Mouse (Mus musculus): ENCODE results near the gene Zfp366. TPM values are rescaled to one million over a fixed set of nuclear protein-coding genes. Genes with fewer than 3 reads are reported as not detected.

The Zfp366 gene
- total RNA-seq, 4 experiments from 2014 or later: 3.6 to 6.7 (median 5.0) TPM

DNA sequence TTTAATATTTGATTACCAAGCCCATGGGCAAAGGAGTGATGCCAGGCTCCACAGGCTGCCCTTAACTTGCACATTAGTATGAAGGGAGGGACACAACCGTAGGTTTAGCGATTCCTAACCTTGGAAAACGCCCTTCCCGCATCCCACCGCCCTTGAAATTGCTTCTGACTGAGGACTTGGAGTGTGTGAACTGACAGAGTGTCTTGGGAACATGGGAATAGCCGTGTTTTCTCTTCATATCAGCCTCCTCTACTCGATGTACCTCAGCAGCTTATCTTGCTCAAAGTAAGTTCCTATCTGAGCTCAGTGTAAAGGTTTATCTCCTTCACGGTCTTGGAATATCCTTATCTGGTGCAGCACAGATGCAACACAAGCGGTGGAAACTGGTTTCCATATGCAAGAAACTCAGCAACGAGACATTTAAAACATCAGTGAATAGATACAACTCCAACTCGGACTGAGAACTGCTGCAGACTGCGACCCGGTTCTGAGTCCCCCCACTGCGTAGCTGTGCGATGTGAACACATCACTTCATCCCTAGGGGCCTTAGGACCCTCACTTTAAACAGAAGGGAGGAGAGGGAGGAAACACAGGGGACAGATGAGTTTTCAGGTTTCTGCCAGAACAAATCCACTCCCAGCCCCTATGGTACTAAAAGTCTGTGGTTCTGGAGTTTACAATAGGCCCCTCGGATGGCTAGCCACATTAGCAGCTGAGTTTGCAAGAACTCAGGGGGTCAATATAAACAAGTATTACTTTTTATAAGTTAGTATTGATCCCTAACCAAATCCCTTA is 43.0 kb downstream of the Zfp366 start:
- no peak for DNase-seq

GRCm38 (mm10) chr13:99228821-99229570 is 44.4 kb downstream of the Zfp366 start:
- no peak for DNase-seq

- no peak for DNase-seq
These were observed 45.2 kb downstream of the Zfp366 start for GRCm38 (mm10) chr13:99229641-99230494.

DNA sequence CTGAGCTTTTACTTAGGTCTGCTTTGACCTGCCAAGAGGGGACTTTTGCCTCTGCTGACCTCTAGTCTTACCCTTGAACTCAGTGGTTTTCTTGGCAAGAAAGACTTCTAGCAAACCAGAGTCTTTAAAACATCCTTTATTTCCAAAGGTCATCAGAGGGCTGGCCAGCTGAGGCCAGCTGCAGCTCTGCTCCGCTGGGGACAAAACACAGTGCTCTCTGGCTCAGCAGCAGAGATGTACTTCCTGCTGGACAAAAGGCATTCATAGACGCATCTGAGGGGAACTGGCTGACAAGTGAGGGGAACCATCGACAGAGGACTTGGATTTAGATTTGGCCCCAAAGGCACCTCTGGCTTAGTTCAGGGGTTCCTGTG is 45.9 kb downstream of the Zfp366 start:
- no peak for DNase-seq

GRCm38 (mm10) chr13:99233333-99233732 is 48.7 kb downstream of the Zfp366 start:
- no peak for DNase-seq

- no peak for DNase-seq
These were observed 49.3 kb downstream of the Zfp366 start for GRCm38 (mm10) chr13:99233956-99234355.

DNA sequence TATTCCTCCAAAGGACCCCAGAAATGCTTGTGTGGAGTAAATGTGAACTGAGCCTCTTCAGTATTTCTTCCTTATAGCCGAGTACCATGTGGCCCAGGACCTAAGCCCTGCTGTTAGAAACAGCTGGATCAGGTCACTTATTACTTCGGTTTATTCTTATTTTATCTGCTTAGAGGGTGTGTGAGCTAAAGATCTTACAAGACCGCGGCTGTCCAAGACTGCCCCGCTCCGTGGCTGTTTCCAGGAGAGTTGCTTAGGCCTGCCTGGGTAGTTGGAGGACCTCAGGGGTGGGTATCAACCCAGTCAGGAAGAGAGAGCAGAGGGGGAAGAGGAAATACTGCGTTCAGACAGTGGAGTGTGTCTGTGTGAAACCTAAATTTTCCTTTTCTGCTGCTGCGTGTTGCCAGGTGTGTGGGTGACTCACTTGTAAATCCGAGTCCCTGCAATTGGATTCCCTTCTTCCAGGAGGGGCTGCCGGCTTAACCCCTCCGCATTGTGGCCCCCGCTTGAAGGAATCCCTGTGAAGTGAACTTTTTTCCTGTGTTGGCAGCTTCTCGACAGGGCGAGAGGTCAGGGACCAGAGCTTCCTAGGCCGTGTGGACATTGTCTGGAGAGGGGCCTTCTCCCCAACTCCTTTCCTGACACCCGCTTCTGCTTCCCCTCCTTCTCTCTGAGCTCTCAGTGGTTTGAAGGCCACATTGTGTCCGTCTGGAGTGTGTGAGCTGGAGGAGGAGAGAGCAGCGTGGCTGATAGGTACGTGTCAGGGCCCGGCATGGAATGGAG is 51.0 kb downstream of the Zfp366 start:
- no peak for DNase-seq

GRCm38 (mm10) chr13:99236222-99236621 is 51.6 kb downstream of the Zfp366 start:
- DNase-seq: no peak

GRCm38 (mm10) chr13:99237122-99237521 is 52.5 kb downstream of the Zfp366 start:
- no peak for DNase-seq

GRCm38 (mm10) chr13:99237841-99238216 is 53.2 kb downstream of the Zfp366 start:
- no peak for DNase-seq

DNA sequence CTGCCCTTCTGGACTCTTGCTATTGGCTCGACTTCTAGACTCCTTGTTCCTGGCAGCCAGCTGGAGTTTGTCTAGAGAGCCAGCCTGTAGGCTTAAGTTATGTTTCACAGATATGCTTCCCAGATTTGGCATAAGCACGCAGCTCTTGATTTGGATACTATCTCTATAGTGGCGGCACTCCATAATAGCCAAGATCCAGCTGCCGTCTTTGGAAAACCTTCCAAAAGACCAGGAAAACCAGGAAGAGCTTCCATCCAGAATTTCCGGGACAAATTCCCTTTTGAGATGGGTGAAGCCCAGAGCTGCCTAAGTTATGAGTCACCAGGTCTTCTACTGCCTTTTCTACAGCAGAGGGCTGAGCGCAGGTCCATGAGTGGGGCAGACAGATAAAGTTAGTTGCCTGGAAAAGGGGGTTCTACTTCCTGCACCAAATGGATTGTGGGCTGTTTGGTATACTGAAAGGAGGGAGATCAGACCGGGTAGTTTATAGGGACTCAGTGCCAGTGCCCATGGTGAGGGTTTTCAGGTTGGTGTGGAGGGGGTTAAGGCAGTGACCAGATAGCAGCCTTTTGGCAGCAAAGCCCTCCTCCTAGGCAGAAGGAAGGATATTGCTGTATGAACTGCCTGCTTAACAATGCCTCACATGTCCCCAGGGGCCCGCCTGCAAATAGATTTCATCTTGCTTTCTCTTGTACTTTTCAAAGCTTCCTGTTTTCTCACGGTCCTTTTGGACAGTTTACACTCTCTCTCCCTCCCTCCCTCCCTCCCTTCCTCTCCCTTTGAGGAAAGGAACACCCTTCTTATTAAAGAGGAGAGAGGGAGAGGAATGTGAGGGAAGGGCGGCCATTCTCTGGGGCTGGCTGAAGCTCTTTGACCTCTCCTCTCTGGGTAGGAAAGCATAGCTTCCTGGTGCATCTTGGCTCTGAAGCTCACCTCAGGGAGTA is 53.9 kb downstream of the Zfp366 start:
- peak; percentile 33 for DNase-seq

GRCm38 (mm10) chr13:99239161-99239530 is 54.5 kb downstream of the Zfp366 start:
- no peak for DNase-seq

- DNase-seq: no peak
These were observed 55.1 kb downstream of the Zfp366 start for GRCm38 (mm10) chr13:99239741-99240140.

- no peak for DNase-seq
These were observed 57.4 kb downstream of the Zfp366 start for GRCm38 (mm10) chr13:99241984-99242383.

- no peak for DNase-seq
These were observed 58.3 kb downstream of the Zfp366 start for GRCm38 (mm10) chr13:99242895-99243294.

DNA sequence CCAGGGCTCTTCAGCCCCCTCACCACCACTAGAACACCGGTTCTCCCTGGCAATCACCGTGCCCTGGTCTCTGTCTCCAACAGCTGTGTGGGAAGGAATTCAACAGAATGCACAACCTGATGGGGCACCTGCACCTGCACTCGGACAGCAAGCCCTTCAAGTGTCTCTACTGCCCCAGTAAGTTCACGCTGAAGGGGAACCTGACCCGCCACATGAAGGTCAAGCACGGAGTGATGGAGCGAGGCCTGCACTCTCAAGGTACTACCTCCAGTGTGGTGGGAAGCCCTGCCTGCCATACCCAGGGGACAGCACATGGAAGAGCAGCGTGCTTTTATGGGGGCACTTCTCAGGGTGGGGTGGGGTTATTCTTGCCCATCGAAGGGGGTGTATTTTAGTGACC is 59.2 kb downstream of the Zfp366 start:
- no peak for DNase-seq

- no peak for DNase-seq
These were observed 59.8 kb downstream of the Zfp366 start for GRCm38 (mm10) chr13:99244471-99244870.

- DNase-seq: no peak
These were observed 60.3 kb downstream of the Zfp366 start for GRCm38 (mm10) chr13:99244896-99245295.

DNA sequence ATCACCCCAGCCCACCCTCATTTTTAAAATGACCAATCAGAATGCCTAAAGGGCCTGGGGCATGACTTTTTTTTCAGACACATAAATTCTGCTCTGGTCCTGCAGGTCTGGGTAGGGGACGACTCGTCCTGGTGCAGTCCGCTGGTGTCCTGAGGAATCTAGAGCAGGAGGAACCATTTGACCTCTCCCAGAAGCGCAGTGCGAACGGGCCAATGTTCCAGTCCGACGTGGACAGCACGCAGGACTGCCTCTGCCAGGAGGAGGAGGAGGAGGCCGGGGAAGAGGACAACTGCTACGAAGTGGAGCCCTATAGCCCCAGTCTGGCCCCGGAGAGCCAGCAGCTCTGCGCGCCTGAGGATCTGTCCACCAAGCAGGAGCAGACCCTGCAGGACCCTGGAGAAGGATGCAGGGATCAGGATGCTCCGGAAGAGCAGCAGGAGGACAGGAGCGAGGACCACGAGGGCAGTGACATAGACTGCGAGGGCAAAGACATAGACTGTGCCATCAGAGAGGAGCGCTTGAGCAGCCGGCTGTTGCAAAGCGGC is 61.4 kb downstream of the Zfp366 start:
- DNase-seq: no peak

DNA sequence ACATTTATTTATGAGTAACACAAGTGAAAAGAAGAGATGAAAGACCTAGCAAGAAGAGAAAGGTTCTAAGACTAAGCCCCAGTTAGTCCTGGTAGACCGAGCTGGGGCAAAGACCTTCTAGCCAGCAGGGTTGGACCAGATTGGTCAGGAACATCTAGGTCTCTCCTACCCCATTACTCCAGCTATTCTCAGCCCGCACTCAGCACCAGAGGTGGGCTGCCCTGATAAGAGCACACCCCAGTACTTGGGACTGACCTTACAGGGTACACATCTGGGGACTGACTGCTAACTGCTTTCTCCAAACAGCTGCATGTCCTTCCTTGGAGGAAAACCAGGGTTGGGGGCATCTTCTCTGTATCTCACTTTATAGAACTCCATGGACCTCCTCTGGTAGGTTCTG is 66.2 kb downstream of the Zfp366 start:
- DNase-seq: no peak

DNA sequence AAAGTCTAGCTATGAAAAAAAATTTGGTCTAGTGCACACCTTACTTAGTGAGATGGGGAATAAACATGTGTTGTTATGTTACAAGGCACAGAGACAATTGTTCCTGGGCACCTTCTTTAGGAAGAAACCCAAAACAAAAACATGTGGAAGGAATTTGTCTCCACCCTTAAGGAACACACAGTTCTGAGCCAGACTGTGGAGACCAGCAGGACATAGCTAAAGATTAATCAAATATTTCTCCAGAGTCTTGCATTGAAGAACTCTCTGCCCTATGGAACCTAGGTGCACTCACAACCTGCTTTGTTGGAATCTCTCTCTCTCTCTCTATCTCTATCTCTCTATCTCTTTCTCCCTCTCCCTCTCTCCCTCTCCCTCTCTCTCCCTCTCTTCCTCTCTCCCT is 69.6 kb downstream of the Zfp366 start:
- no peak for DNase-seq

Measured in adrenal gland, adult 8-10 months (tissue).